Mouse (Mus musculus) liver, embryonic 13.5 days (tissue): Measurements from ENCODE around the gene Zfp784. TPM values are rescaled to one million over a fixed set of nuclear protein-coding genes. Genes with fewer than 3 reads are reported as not detected.
A peak's percentile ranks its signal among the peaks of the same experiment; 100 is the strongest.

Source experiments
- ATAC-seq: fragments of 200-750 bp; cut with Nextera tagmentation; 2 replicates; pipeline ENCODE4 v1.8.0; 2017; ENCODE audit warnings: low read depth, mild to moderate bottlenecking, moderate number of reproducible peaks, moderate library complexity
- DNase-seq: peaks from one replicate; pipeline ENCODE4 v3.0.0; 2022
- H3K27ac ChIP-seq: fragments of 300-500 bp; sonication (generic); 2 replicates; pipeline ENCODE4 v1.5.1; 2015; ENCODE audit warnings: moderate library complexity, mild to moderate bottlenecking, inconsistent platforms
- H3K27me3 ChIP-seq: fragments of 300-500 bp; sonication (generic); 2 replicates; pipeline ENCODE4 v1.6.1; 2015; ENCODE audit warnings: mild to moderate bottlenecking, inconsistent platforms
- H3K36me3 ChIP-seq: fragments of 300-500 bp; sonication (generic); 2 replicates; pipeline ENCODE4 v1.6.1; 2015; ENCODE audit warnings: mild to moderate bottlenecking, inconsistent platforms
- H3K4me1 ChIP-seq: fragments of 300-500 bp; sonication (generic); replicated peaks from 2 replicates; pipeline ENCODE4 v1.6.1; 2015; ENCODE audit warnings: inconsistent platforms
- H3K4me2 ChIP-seq: fragments of 300-500 bp; sonication (generic); 2 replicates; pipeline ENCODE4 v1.6.1; 2015; ENCODE audit warnings: inconsistent platforms, mild to moderate bottlenecking, moderate library complexity
- H3K4me3 ChIP-seq: fragments of 300-500 bp; sonication (generic); replicated peaks from 2 replicates; pipeline ENCODE4 v1.5.1; 2015; ENCODE audit warnings: mild to moderate bottlenecking, inconsistent platforms
- H3K9ac ChIP-seq: fragments of 300-500 bp; sonication (generic); 2 replicates; pipeline ENCODE4 v1.6.1; 2015; ENCODE audit warnings: mild to moderate bottlenecking, inconsistent platforms
- H3K9me3 ChIP-seq: fragments of 300-500 bp; sonication (generic); replicated peaks from 2 replicates; pipeline ENCODE4 v1.6.1; 2016; ENCODE audit warnings: inconsistent platforms
- WGBS: fragments of 180-500 bp; shearing (Covaris S2); methylation state at CpG from one replicate; pipeline ENCODE4 v1.1.7; 2015; ENCODE audit not compliant: insufficient replicate concordance; 5-methylcytosine and 5-hydroxymethylcytosine counted together
- polyA plus RNA-seq: library from polyadenylated mRNA; unstranded; fragments of >200 nt; fragmentation: Nextera tagmentation; extraction: Ambion mirVana; gene quantifications from 2 replicates; pipeline ENCODE4 v1.2.1, GENCODE M21; 2015

Zfp784 gene
- polyA plus RNA-seq, 1 experiment from 2014 or later: 0.93 TPM

DNA sequence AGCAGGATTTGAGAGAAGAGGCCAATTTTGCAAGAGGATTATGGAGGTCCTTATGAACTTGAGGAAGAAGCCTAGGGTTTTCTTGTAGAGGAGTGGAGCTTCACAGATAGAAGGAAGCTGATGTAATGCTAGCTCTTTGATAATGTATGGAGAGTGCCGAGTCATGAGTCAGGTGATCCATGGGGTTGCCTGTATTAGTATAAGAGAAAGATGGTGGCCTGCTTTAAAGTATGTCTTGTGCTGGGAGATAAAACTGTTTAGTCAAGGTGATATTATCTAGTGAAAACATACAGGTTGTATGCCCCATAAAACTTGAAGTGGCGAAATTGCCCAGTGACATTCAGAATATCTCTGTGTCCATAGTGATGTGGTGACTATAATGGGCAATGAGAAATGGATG, 38.7 kb upstream of the Zfp784 start:
- Histone ChIP-seq H3K4me3 (no peak overlapping the region), H3K4me1 (peaks cover 71% of the 10 kb centered on the region), H3K9me3 (no peaks in the 10 kb centered on the region), H3K27me3 (no peaks in the 10 kb centered on the region), H3K4me2 (peak overlapping the region; percentile 34), H3K36me3 (peaks cover 74% of the 10 kb centered on the region), H3K27ac (peak overlapping the region; percentile 83), H3K9ac (0 out of 2 replicates have a peak overlapping the region, but pooled peaks have one; percentile 14)
- DNase-seq (peak; percentile 50), ATAC-seq (peak; percentile 17; the same call in 1 of the 2 replicates)
- WGBS: 41% methylated on average over 2 of the region's 2 CpGs

DNA sequence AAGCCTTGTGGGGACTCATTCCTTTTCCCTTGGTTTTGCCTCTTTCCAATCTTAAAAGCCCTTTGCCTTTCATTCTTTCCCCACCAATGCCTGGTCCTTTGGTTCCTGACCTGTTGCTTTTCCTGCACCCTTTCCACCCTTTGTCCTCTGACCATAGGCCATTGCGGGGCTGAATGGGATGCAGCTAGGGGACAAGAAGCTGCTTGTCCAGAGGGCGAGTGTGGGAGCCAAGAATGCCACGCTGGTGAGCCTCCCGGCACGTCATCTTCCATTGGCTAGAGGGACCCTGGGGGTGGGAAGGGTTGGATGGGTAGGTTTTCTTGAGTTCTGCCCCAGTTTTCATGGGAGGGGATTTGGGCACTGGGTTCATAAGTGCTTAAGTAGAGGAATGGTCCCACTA, 36.7 kb upstream of the Zfp784 start:
- H3K9me3 ChIP-seq: no peaks in the 10 kb centered on the region
- H3K27ac ChIP-seq: peak overlapping the region; percentile 64
- H3K27me3 ChIP-seq: no peaks in the 10 kb centered on the region
- WGBS: 87% methylated on average over 5 of the region's 5 CpGs
- no peak overlapping the region for H3K4me3 ChIP-seq
- H3K4me1 ChIP-seq: peaks cover 73% of the 10 kb centered on the region
- peaks cover 92% of the 10 kb centered on the region for H3K36me3 ChIP-seq
- no peak for ATAC-seq
- no peak for DNase-seq
- 0 out of 2 replicates have a peak overlapping the region, but pooled peaks have one; percentile 3 for H3K4me2 ChIP-seq
- 0 out of 2 replicates have a peak overlapping the region, but pooled peaks have one; percentile 29 for H3K9ac ChIP-seq

DNA sequence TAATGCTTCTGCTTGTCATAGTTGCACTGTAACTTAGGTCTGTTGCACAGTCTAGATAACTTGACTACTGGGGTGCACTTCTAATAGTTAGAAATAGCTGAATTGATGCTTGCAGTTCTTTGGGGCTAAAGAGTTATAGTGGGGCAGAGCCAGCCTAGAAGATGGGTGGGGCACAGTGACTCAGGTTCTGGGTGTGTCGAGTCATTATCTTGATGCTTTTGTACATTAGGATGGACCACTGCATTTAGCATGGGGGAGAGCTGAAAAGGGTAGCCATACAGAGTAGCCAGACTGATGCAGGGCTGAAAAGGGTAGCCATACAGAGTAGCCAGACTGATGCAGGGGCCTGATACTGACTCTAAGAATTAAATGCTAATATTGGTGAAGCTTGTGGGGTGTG, 35.3 kb upstream of the Zfp784 start:
- ATAC-seq: peak; percentile 78
- peak overlapping the region; percentile 59 for H3K4me2 ChIP-seq

DNA sequence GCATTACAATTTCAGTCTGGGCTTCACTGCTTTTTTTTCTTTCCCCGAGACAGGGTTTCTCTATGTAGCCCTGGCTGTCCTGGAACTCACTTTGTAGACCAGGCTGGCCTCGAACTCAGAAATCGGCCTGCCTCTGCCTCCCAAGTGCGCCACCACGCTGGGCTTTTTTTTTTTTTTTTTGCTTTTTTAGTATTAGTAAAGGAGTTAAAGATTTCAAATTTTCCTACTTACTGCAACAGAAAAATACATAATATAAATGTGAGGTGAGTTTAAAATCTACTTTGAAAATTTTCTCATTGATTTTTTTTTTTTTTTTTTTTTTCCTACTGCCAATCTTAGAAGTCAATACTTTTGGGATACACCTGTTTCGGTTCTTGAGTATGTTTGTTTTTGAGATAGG, 26.6 kb upstream of the Zfp784 start:
- H3K9ac ChIP-seq: peak overlapping the region; percentile 92; the same call in 1 of the 2 replicates
- DNase-seq (no peak), ATAC-seq (no peak)
- H3K27me3 ChIP-seq: no peaks in the 10 kb centered on the region
- peak overlapping the region; percentile 82 for H3K4me3 ChIP-seq
- peak overlapping the region; percentile 98 for H3K4me2 ChIP-seq
- H3K36me3 ChIP-seq: peaks cover 51% of the 10 kb centered on the region
- H3K4me1 ChIP-seq: peaks cover 56% of the 10 kb centered on the region
- 79% methylated on average over 6 of the region's 6 CpGs for WGBS
- no peak overlapping the region for H3K27ac ChIP-seq
- no peaks in the 10 kb centered on the region for H3K9me3 ChIP-seq

More for the DNA sequence above, 35.3 kb upstream of the Zfp784 start:
- Histone ChIP-seq H3K27ac (peak overlapping the region; percentile 89), H3K4me3 (peak overlapping the region; percentile 25), H3K9ac (peak overlapping the region; percentile 64), H3K36me3 (peaks cover 99% of the 10 kb centered on the region), H3K4me1 (peaks cover 70% of the 10 kb centered on the region), H3K27me3 (no peaks in the 10 kb centered on the region), H3K9me3 (no peaks in the 10 kb centered on the region)
- WGBS: 7% methylated on average over 1 of the region's 1 CpGs
- peak; percentile 66 for DNase-seq

DNA sequence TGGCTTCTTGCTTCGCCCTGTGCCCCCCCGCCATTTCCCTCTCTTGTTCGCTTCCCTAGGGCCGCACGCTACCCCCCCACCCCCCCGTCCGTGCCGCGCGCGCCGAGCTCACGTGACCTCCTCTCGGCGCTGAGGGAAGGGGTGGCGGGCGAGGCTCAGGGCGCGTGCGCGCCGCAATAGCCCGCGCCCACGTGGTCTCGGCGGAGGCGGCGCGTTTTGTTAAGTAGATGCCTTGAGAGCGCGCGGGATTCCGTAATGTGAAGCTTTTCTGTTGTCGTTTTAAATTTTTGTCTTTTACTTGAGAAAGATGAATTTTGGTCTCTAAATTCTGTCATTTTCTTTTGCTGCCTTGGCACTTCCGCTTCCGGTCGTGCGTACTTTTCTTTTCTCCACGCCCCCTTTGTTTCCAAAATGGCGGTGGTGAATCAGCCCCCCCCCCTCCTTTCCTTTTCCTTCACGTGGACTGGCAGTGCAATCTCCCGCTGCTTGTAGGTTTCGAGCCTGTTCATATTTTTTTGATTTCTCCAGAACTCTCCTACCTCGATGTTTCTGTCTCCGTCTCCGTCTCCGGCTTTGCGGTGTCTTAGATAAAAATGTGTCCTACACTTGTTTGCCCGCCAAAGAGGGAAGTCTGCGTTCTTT, 24.2 kb upstream of the Zfp784 start:
- H3K27ac ChIP-seq: peak overlapping the region; percentile 99
- peak; percentile 63 for ATAC-seq
- H3K36me3 ChIP-seq: peaks cover 27% of the 10 kb centered on the region
- H3K27me3 ChIP-seq: peaks cover 21% of the 10 kb centered on the region
- H3K4me2 ChIP-seq: peak overlapping the region; percentile 98
- peaks cover 59% of the 10 kb centered on the region for H3K4me1 ChIP-seq
- DNase-seq: no peak
- under 1% methylated on average over 51 of the region's 51 CpGs for WGBS
- H3K9me3 ChIP-seq: no peaks in the 10 kb centered on the region
- H3K9ac ChIP-seq: peak overlapping the region; percentile 92
- peak overlapping the region; percentile 82 for H3K4me3 ChIP-seq

DNA sequence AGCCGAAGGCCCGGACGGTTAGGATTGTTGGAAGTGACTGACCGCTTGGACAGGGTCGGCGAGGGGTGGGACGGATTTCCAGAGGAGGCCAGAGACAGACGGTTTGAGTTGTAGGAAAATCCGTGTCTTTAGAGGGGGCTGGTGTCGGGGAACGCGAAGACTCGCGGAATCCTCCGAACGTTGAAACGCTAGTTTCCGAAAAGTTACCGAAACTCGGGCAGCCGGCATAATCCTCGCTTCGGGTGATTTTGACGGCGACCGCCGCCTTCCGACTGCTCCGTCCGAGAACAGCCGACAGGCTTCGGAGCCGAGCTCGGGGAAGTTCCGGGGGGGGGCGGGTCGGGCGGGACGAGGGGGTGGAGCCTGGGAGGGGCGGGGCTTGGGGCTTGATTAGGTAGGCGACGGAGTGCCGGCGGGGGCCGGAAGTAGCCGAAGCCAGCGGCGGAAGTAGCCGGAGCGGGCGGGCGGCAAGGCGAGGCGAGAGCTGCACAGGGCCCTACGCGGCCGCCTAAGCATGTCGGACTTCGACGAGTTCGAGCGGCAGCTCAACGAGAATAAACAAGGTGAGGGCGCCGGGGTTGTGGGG, 23.6 kb upstream of the Zfp784 start, which contains the start of gene U2af2:
Gene U2af2, plus strand, starts transcription at position 370 of the 586 bp plus-strand sequence.
- H3K4me3 ChIP-seq: peak within 1 kb of the TSS; percentile 82

DNA sequence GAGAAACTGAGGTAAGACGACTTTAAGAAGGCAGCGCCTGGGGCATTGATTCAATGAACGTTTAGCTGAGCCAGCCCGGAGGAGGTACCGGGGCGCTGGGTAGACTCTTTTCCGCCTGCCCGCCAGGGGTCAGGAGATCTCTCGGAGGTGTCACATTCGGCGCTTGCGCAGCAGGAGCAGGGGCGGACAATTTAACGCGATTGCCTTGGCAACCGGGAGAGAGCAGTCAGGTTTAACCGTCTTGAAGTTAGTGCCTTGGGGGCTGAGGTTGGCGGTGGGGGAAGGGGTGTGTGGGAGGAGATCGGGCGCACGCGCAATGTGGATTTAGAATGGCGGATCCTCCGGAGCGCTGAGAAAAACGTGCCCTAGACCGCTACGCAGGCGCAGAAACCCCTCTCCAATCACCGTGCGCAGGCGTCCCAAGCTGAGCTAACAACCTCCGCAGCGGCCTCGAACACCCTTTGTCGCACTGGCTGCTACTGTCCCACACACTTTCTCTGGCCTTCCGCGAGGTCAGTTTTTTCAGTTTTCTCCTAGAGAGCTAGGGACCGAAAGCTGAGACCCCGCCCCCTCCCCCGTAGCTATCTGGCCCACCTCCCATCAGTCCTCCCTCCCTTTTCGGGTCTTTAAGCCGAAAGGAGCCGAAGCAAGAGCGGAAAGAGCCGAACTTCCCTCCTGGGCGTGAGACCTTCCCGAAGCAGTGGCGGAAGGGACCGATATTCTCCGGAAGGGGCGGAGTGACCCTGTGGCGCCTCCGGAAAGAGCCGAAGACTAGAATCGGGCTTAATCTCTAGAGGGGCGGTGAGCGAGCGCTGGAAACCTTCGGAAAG, 22.9 kb upstream of the Zfp784 start:
- peak; percentile 94 for DNase-seq
- Histone ChIP-seq H3K36me3 (peaks cover 14% of the 10 kb centered on the region), H3K27ac (peak overlapping the region; percentile 99), H3K27me3 (peaks cover 34% of the 10 kb centered on the region), H3K9me3 (no peaks in the 10 kb centered on the region), H3K4me2 (peak overlapping the region; percentile 98), H3K4me1 (peaks cover 50% of the 10 kb centered on the region), H3K4me3 (peak overlapping the region; percentile 82), H3K9ac (peak overlapping the region; percentile 92)
- WGBS: under 1% methylated on average over 60 of the region's 60 CpGs
- peak; percentile 83 for ATAC-seq

More for the DNA sequence above, 23.6 kb upstream of the Zfp784 start, which contains the start of gene U2af2:
- peak; percentile 88 for DNase-seq
- ATAC-seq: peak; percentile 78
- H3K4me1 ChIP-seq: peaks cover 56% of the 10 kb centered on the region
- peak within 1 kb of the TSS; percentile 92 for H3K9ac ChIP-seq
- peaks cover 27% of the 10 kb centered on the region for H3K27me3 ChIP-seq
- H3K27ac ChIP-seq: peak within 1 kb of the TSS; percentile 99
- H3K4me2 ChIP-seq: peak within 1 kb of the TSS; percentile 98
- H3K36me3 ChIP-seq: peaks cover 21% of the 10 kb centered on the region
- H3K9me3 ChIP-seq: no peaks in the 10 kb centered on the region
- whole genome bisulfite sequencing: under 1% methylated on average over 65 of the region's 65 CpGs

DNA sequence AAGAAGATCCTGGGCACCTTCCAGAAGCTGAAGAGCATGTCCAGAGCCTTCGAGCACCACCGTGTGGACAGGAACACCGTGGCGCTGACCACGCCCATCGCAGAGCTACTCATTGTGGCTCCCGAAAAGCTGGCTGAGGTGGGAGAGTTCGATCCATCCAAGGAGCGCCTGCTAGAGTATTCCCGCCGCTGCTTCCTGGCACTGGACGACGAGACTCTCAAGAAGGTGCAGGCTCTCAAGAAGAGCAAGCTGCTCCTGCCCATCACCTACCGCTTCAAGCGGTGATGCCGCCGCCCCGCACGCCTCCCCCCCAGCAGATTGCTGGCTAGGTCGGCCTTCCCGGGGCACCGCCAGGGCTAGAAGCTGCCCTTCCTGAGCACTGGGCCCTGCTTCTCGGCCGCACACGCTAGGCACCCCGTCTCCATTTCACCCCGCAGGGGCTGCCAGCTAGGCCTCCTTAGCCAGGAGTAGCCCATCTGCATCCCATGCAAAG, 22.0 kb upstream of the Zfp784 start:
- Histone ChIP-seq H3K4me3 (peak overlapping the region; percentile 82), H3K27me3 (peaks cover 42% of the 10 kb centered on the region), H3K36me3 (peaks cover 5% of the 10 kb centered on the region; the same call in 1 of the 2 replicates), H3K4me2 (peak overlapping the region; percentile 98), H3K27ac (peak overlapping the region; percentile 99), H3K9me3 (no peaks in the 10 kb centered on the region), H3K9ac (peak overlapping the region; percentile 92), H3K4me1 (peaks cover 42% of the 10 kb centered on the region)
- no peak for ATAC-seq
- DNase-seq: peak; percentile 76
- WGBS: 3% methylated on average over 27 of the region's 27 CpGs

DNA sequence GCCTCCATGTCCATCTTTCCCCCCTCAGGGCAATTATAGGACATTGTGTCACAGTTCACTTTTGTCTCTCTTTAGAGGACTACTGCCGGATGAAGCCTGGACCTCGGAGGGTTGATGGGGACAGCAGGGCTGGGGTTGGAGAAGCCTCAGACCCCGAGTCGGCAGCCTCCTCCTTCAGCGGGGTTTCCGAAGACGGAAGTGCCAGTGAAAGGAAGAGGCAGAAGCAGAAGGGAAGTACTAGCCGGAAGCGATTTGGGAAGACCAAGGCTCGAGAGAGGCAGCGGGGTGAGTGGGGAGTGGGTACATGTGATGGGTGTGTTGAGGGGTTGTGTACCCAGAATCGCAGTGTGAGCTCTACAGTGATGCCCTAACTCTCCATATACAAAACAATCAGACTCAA, 21.2 kb upstream of the Zfp784 start:
- no peak for DNase-seq
- Histone ChIP-seq H3K9ac (peak overlapping the region; percentile 92; the same call in 1 of the 2 replicates), H3K9me3 (no peaks in the 10 kb centered on the region), H3K36me3 (peaks cover 4% of the 10 kb centered on the region; the same call in 1 of the 2 replicates), H3K4me1 (peaks cover 35% of the 10 kb centered on the region), H3K4me3 (no peak overlapping the region), H3K4me2 (peak overlapping the region; percentile 98), H3K27ac (no peak overlapping the region), H3K27me3 (peaks cover 51% of the 10 kb centered on the region)
- no peak for ATAC-seq
- 81% methylated on average over 12 of the region's 12 CpGs for WGBS

DNA sequence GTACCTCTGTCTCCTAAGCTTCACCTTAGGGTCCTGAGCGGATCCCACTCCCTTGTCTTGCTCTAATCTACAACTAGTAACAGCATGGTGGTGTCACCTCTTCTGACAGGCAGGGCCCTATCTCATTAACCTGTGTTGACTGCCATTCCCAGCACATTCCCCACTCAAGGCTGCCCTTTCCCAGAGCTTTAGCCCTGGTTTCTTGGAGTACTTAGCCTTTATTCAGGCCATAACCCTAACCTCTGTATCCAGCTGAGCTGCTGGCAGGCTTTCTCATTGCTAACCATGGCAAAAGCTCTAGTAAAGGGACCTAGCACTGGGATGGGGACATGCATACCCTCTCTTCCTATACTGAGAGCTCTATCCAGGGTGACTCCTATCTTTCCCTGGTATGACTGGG, 20.4 kb upstream of the Zfp784 start:
- 77% methylated on average over 1 of the region's 1 CpGs for WGBS
- no peaks in the 10 kb centered on the region; the same call in 1 of the 2 replicates for H3K36me3 ChIP-seq
- no peak overlapping the region for H3K9ac ChIP-seq
- H3K27me3 ChIP-seq: peaks cover 59% of the 10 kb centered on the region
- DNase-seq (no peak), ATAC-seq (no peak)
- no peak overlapping the region for H3K4me3 ChIP-seq
- H3K4me2 ChIP-seq: no peak overlapping the region
- H3K9me3 ChIP-seq: no peaks in the 10 kb centered on the region
- peaks cover 33% of the 10 kb centered on the region for H3K4me1 ChIP-seq
- no peak overlapping the region for H3K27ac ChIP-seq

DNA sequence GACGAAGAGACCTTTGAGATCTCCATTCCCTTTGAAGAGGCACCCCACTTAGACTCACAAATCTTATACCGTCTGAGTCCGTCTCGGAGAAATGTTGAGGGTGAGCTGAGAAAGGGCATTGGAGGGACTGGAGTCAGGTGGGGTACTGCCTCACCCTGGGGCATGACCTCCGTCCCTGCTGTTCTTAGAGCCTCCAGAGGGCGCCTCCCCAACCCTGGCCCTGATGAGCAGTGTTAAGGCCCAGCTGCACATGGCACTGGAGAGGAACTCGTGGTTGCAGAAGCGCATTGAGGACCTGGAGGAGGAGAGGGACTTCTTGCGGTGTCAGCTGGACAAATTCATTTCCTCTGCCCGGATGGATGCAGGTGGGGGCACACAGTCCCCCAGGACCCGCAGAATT, 19.6 kb upstream of the Zfp784 start:
- H3K4me1 ChIP-seq: peaks cover 34% of the 10 kb centered on the region
- H3K36me3 ChIP-seq: no peaks in the 10 kb centered on the region
- no peaks in the 10 kb centered on the region for H3K9me3 ChIP-seq
- 23% methylated on average over 11 of the region's 11 CpGs for WGBS
- no peak overlapping the region for H3K9ac ChIP-seq
- H3K4me2 ChIP-seq: no peak overlapping the region
- no peak overlapping the region for H3K27ac ChIP-seq
- peaks cover 67% of the 10 kb centered on the region for H3K27me3 ChIP-seq
- DNase-seq (no peak), ATAC-seq (no peak)
- no peak overlapping the region for H3K4me3 ChIP-seq
